Mouse (Mus musculus) MN1 (cell line): ENCODE measurements around the gene Krt76.

Experiments used
- DNase-seq: peaks from one replicate; pipeline ENCODE4 v3.0.0-alpha.2; 2016; ENCODE audit warnings: low spot score

Krt76 gene

GRCm38 (mm10) chr15:101860421-101861130, 32.1 kb downstream of the Krt76 start:
- DNase-seq, result no peak

- DNase-seq, result no peak
Observed at GRCm38 (mm10) chr15:101859735-101860170, 33.0 kb downstream of the Krt76 start.

- DNase-seq, result no peak
Observed at GRCm38 (mm10) chr15:101858673-101859425, 33.9 kb downstream of the Krt76 start.

GRCm38 (mm10) chr15:101856696-101857095, 36.0 kb downstream of the Krt76 start:
- DNase-seq, result no peak

- DNase-seq, result no peak
Observed at GRCm38 (mm10) chr15:101855732-101856131, 37.0 kb downstream of the Krt76 start.

- no peak for DNase-seq
Observed at GRCm38 (mm10) chr15:101854294-101854693, 38.4 kb downstream of the Krt76 start.

- no peak for DNase-seq
Observed at GRCm38 (mm10) chr15:101852571-101852970, 40.1 kb downstream of the Krt76 start.

- no peak for DNase-seq
Observed at GRCm38 (mm10) chr15:101850694-101851093, 42.0 kb downstream of the Krt76 start, which contains the start of gene Krt1. Gene Krt1, minus strand, starts transcription at chr15:101850794.

- no peak for DNase-seq
Observed at GRCm38 (mm10) chr15:101845971-101846403, 46.7 kb downstream of the Krt76 start.

GRCm38 (mm10) chr15:101843192-101843591, 49.5 kb downstream of the Krt76 start:
- DNase-seq, result no peak

GRCm38 (mm10) chr15:101834784-101835328, 57.9 kb downstream of the Krt76 start:
- no peak for DNase-seq
